Comparison of ENCODE assay signal across 26 mouse cellular contexts in genomic region chr16:87060473-87060872, GRCm38 (mm10).
DNase-seq lines count a peak whose midpoint lies in the region; ATAC-seq and TF ChIP-seq lines count a peak whose summit lies in the region.
"Had no signal": no experiment of that assay in that cellular context is flagged by ENCODE, and none has a peak within 500 bp of the region (broad histone marks: within the 10 kb centered on the region; RNA-seq: fewer than 3 reads in every experiment).

No protein-coding gene starts in this region.

- WGBS in lung, embryonic 15.5 days, result 81% methylated on average over 8 of the region's 8 CpGs
- 86% methylated on average over 8 of the region's 8 CpGs for WGBS in lung, adult 2 months
- WGBS in midbrain, embryonic 14.5 days, result 95% methylated on average over 8 of the region's 8 CpGs
- 88% methylated on average over 8 of the region's 8 CpGs for WGBS in midbrain, embryonic 16.5 days

- no peaks in the 10 kb centered on the region for H3K27me3 ChIP-seq in lung, embryonic 15.5 days
- no peaks in the 10 kb centered on the region for H3K27me3 ChIP-seq in midbrain, embryonic 14.5 days (ENCODE audit: control insufficient read depth, insufficient read depth, low read length)
- H3K27me3 ChIP-seq in midbrain, embryonic 16.5 days (ENCODE audit: control insufficient read depth, insufficient read depth, low read depth, low read length), result no peaks in the 10 kb centered on the region
- H3K27me3 ChIP-seq: heart, embryonic 15.5 days; hindbrain, embryonic 13.5 days; limb, embryonic 15.5 days; liver, embryonic 13.5 days had no signal

- TF ChIP-seq POLR2A in lung, adult 2 months (IDR thresholded peaks at IDR 0.05; ENCODE audit: borderline replicate concordance, extremely low read depth, low read depth, low read length), result no peak

- H3K27ac ChIP-seq in lung, embryonic 15.5 days, result no peak overlapping the region
- no peak overlapping the region for H3K27ac ChIP-seq in midbrain, embryonic 14.5 days (replicated peaks; ENCODE audit: low read depth, low read length)
- H3K27ac ChIP-seq in midbrain, embryonic 16.5 days (ENCODE audit: low read length), result no peak overlapping the region
- H3K27ac ChIP-seq: heart, embryonic 15.5 days; hindbrain, embryonic 13.5 days; limb, embryonic 10.5 days; limb, embryonic 15.5 days; liver, embryonic 13.5 days had no signal

- no peaks in the 10 kb centered on the region for H3K4me1 ChIP-seq in lung, embryonic 15.5 days
- no peaks in the 10 kb centered on the region for H3K4me1 ChIP-seq in lung, adult 2 months (ENCODE audit: control insufficient read depth, insufficient read depth, low read length)
- H3K4me1 ChIP-seq in midbrain, embryonic 14.5 days (ENCODE audit: control insufficient read depth, insufficient read depth, low read length), result no peaks in the 10 kb centered on the region
- no peaks in the 10 kb centered on the region for H3K4me1 ChIP-seq in midbrain, embryonic 16.5 days (ENCODE audit: control insufficient read depth, insufficient read depth, low read length)
- H3K4me1 ChIP-seq: heart, embryonic 15.5 days; hindbrain, embryonic 13.5 days; limb, embryonic 10.5 days; limb, embryonic 15.5 days; liver, embryonic 13.5 days had no signal

- TF ChIP-seq CTCF in lung, adult 2 months (IDR thresholded peaks at IDR 0.05; ENCODE audit: insufficient read depth, low read length), result no peak

- H3K4me2 ChIP-seq in lung, embryonic 15.5 days, result no peak overlapping the region
- no peak overlapping the region for H3K4me2 ChIP-seq in midbrain, embryonic 14.5 days (ENCODE audit: low read length)
- no peak overlapping the region for H3K4me2 ChIP-seq in midbrain, embryonic 16.5 days (ENCODE audit: low read length)
- H3K4me2 ChIP-seq: heart, embryonic 15.5 days; hindbrain, embryonic 13.5 days; limb, embryonic 15.5 days; liver, embryonic 13.5 days had no signal

- no peaks in the 10 kb centered on the region for H3K36me3 ChIP-seq in lung, embryonic 15.5 days
- no peaks in the 10 kb centered on the region for H3K36me3 ChIP-seq in midbrain, embryonic 14.5 days (ENCODE audit: control insufficient read depth, insufficient read depth, low read length)
- no peaks in the 10 kb centered on the region for H3K36me3 ChIP-seq in midbrain, embryonic 16.5 days (ENCODE audit: control insufficient read depth, insufficient read depth, low read length)
- H3K36me3 ChIP-seq: heart, embryonic 15.5 days; hindbrain, embryonic 13.5 days; limb, embryonic 10.5 days; limb, embryonic 15.5 days; liver, embryonic 13.5 days had no signal

- H3K9ac ChIP-seq in lung, embryonic 15.5 days, result no peak overlapping the region
- no peak overlapping the region for H3K9ac ChIP-seq in midbrain, embryonic 14.5 days (replicated peaks; ENCODE audit: low read length)
- H3K9ac ChIP-seq in midbrain, embryonic 16.5 days (ENCODE audit: low read depth, low read length), result no peak overlapping the region
- H3K9ac ChIP-seq: forebrain, postnatal 0 days; heart, embryonic 15.5 days; hindbrain, embryonic 13.5 days; limb, embryonic 15.5 days; liver, embryonic 13.5 days had no signal

- peak; percentile 45 for DNase-seq in heart, adult 11 months
- DNase-seq in heart, adult 18-20 months, result no peak
- DNase-seq in lung, adult 2 months, result no peak
- DNase-seq in midbrain, embryonic 14.5 days, result no peak
- no peak for DNase-seq in left cerebral cortex, adult 8-10 months (ENCODE audit: low spot score in 2 of 2)
- DNase-seq: adrenal gland, postnatal 25 days; B cell, adult 2 months; cerebellum, adult 2 months; cerebellum, postnatal 14 days; forebrain, postnatal 0 days; kidney, adult 11 months; kidney, postnatal 10 days; layer of hippocampus, postnatal 36 days; liver, embryonic 13.5 days; lung, adult 18-20 months; lung, postnatal 14 days; right cerebral cortex, adult 18-20 months; spleen, adult 18-20 months; thymus, adult 18-20 months; thymus, postnatal 25 days had no signal

- no peaks in the 10 kb centered on the region for H3K9me3 ChIP-seq in lung, embryonic 15.5 days
- no peaks in the 10 kb centered on the region for H3K9me3 ChIP-seq in midbrain, embryonic 14.5 days (ENCODE audit: control insufficient read depth, low read length)
- H3K9me3 ChIP-seq in midbrain, embryonic 16.5 days (replicated peaks; ENCODE audit: control insufficient read depth, low read length, poor library complexity, severe bottlenecking), result no peaks in the 10 kb centered on the region
- H3K9me3 ChIP-seq: heart, embryonic 15.5 days; hindbrain, embryonic 13.5 days; limb, embryonic 10.5 days; limb, embryonic 15.5 days; liver, embryonic 13.5 days had no signal

- H3K4me3 ChIP-seq in lung, embryonic 15.5 days, result no peak overlapping the region
- no peak overlapping the region for H3K4me3 ChIP-seq in lung, adult 2 months (replicated peaks; ENCODE audit: extremely low read depth, low read depth, low read length)
- H3K4me3 ChIP-seq in midbrain, embryonic 14.5 days (replicated peaks; ENCODE audit: low read depth, low read length), result no peak overlapping the region
- H3K4me3 ChIP-seq in midbrain, embryonic 16.5 days (ENCODE audit: low read depth, low read length), result no peak overlapping the region
- H3K4me3 ChIP-seq: heart, embryonic 15.5 days; hindbrain, embryonic 13.5 days; limb, embryonic 10.5 days; limb, embryonic 15.5 days; liver, embryonic 13.5 days had no signal

- 0 out of 2 replicates have a peak, but pooled peaks have one; percentile 19 for ATAC-seq in lung, embryonic 15.5 days (ENCODE audit: borderline replicate concordance, extremely low read depth, low FRiP score, low TSS enrichment)
- ATAC-seq in midbrain, embryonic 14.5 days (ENCODE audit: low FRiP score, low TSS enrichment), result peak; percentile 24; the same call in 1 of the 2 replicates
- no peak for ATAC-seq in midbrain, embryonic 16.5 days
- ATAC-seq: forebrain, postnatal 0 days had no signal
